Mouse (Mus musculus) kidney, postnatal 0 days (tissue): ENCODE measurements at regions not wholly inside any gene's neighbourhood (a gene's known extent, or its start where the extent isn't known, plus 50 kb on each side); places are given as distances from the start of the nearest gene placed in this dataset.

Experiments used
- ATAC-seq: fragments of 200-750 bp; cut with Nextera tagmentation; replicated peaks from 2 replicates; pipeline ENCODE4 v1.8.0; 2017; ENCODE audit warnings: low read depth, moderate number of reproducible peaks, moderate TSS enrichment, moderate library complexity; ENCODE audit not compliant: low FRiP score
- DNase-seq: peaks from one replicate; pipeline ENCODE4 v3.0.0-alpha.2; 2016; ENCODE audit warnings: low spot score
- H3K27ac ChIP-seq: fragments of 300-500 bp; sonication (generic); 2 replicates; pipeline ENCODE4 v1.5.1; 2014; ENCODE audit warnings: mild to moderate bottlenecking
- H3K27me3 ChIP-seq: fragments of 300-500 bp; sonication (generic); 2 replicates; pipeline ENCODE4 v1.6.1; 2014; ENCODE audit warnings: low read length, mixed read lengths; ENCODE audit not compliant: insufficient read depth
- H3K36me3 ChIP-seq: fragments of 300-500 bp; sonication (generic); 2 replicates; pipeline ENCODE4 v1.6.1; 2014; ENCODE audit warnings: low read length, mixed read lengths; ENCODE audit not compliant: insufficient read depth
- H3K4me1 ChIP-seq: fragments of 300-500 bp; sonication (generic); replicated peaks from 2 replicates; pipeline ENCODE4 v1.6.1; 2014; ENCODE audit warnings: antibody characterized with exemption, low read length, mixed read lengths; ENCODE audit not compliant: insufficient read depth
- H3K4me2 ChIP-seq: fragments of 300-500 bp; sonication (generic); 2 replicates; pipeline ENCODE4 v1.6.1; 2014; ENCODE audit warnings: mild to moderate bottlenecking, low read length, moderate library complexity, mixed read lengths
- H3K4me3 ChIP-seq: fragments of 300-500 bp; sonication (generic); replicated peaks from 2 replicates; pipeline ENCODE4 v1.5.1; 2014; ENCODE audit warnings: low read depth, low read length
- H3K9ac ChIP-seq: fragments of 300-500 bp; sonication (generic); 2 replicates; pipeline ENCODE4 v1.6.1; 2014; ENCODE audit warnings: low read depth, low read length
- H3K9me3 ChIP-seq: fragments of 300-500 bp; sonication (generic); replicated peaks from 2 replicates; pipeline ENCODE4 v1.6.1; 2016; ENCODE audit warnings: low read length, inconsistent platforms, mixed read lengths
- CTCF ChIP-seq: IDR thresholded peaks from 2 replicates; pipeline ENCODE4 v1.5.1; 2016; ENCODE audit warnings: antibody characterized with exemption, low read depth, mild to moderate bottlenecking, moderate library complexity
- WGBS: fragments of 180-500 bp; shearing (Covaris S2); extraction: QIAGEN DNeasy Blood & Tissue Kit; methylation state at CpG from one replicate; pipeline ENCODE4 v1.1.7; 2014; 5-methylcytosine and 5-hydroxymethylcytosine counted together

DNA sequence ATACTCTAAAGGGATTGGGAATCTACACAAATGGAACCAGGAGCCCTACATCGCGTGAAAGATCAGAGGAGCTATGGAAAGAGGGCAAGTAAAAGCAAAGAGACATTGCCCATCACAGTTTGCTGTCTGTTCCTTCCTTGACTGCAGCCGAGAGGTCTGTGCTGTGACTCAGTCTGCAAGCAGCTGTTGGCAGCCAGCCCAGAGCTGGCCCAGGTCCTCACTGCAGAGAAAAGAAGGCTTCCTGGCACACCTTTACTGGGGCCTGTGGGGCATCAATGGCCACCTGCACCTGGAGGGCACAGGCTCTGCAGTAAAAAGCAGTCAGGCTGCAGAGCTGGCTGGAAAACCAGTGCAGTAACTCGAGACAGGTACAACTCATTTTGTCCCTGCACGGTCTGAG lies 64.6 kb upstream of the Snap25 start:
- no peak overlapping the region for H3K4me3 ChIP-seq
- no peaks in the 10 kb centered on the region for H3K9me3 ChIP-seq
- H3K27me3 ChIP-seq = no peaks in the 10 kb centered on the region
- no peak overlapping the region for H3K27ac ChIP-seq
- no peak overlapping the region for H3K9ac ChIP-seq
- no peaks in the 10 kb centered on the region for H3K4me1 ChIP-seq
- H3K36me3 ChIP-seq = no peaks in the 10 kb centered on the region
- no peak overlapping the region for H3K4me2 ChIP-seq
- DNase-seq (no peak), ATAC-seq (no peak)
- WGBS = 69% methylated on average over 5 of the region's 5 CpGs
- no peak for TF ChIP-seq CTCF

DNA sequence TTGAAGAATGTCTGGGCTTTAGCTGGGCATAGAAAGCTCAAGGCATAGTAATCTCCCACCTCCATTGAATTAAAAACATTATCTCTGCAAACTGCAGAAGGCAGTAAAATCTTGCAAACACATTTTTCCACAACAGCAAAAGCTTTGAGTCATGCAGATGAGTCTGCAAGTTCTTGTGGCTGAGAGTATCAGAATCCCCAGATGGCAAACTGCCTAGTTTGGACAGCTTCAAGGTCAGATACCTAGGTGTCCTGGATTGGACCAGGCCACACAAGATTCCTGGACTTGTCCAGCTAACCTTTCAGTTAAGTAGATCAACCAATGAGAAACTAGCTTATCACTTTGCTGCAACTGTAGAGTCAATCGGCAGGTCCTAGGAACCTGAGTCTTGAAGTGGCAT lies 62.5 kb upstream of the Snap25 start:
- DNase-seq = no peak
- Histone ChIP-seq H3K9ac (no peak overlapping the region), H3K36me3 (no peaks in the 10 kb centered on the region), H3K4me2 (no peak overlapping the region), H3K9me3 (no peaks in the 10 kb centered on the region), H3K4me1 (no peaks in the 10 kb centered on the region), H3K4me3 (no peak overlapping the region), H3K27ac (no peak overlapping the region), H3K27me3 (no peaks in the 10 kb centered on the region)
- ATAC-seq = no peak
- 83% methylated on average over 1 of the region's 1 CpGs for WGBS
- TF ChIP-seq CTCF = no peak

DNA sequence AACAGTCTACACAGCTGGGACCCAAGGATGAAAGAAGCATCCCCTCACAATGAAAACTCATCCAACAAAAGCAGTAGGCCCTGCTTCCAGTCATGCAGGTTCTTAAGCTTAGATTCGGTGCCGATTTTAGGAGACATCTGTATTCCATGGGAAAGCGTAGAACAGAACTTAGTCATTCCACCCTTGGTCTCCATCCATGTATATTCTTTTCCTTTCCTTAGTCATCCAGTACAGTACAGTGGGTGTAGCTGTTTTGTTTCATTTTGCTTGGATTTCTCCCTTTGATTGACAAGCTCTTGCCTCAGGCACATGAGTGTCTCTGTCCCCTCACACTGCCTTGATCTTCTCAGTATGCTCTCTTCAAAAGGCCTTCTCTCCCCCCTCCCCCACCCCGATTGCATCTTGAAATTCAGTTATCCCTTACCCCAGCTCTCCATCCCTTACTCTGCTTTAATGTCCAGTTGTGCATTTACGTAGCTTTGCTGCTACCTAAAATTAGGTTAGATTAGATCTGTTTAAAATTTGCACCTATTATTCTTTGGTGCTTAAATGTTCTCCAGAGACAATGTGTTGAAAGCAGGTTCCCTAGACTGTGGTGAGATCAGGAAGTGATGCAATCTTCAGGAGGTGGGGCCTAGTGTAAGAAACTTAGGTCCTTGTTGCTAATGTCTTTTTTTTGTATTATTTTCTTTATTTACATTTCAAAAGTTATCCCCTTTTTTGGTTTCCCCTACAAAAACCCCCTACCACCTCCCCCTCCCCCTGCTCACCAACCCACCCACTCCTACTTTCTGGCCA lies 60.8 kb upstream of the Snap25 start:
- no peak overlapping the region for H3K27ac ChIP-seq
- 91% methylated on average over 5 of the region's 5 CpGs for WGBS
- H3K27me3 ChIP-seq = no peaks in the 10 kb centered on the region
- ATAC-seq (no peak), DNase-seq (no peak)
- H3K4me2 ChIP-seq = no peak overlapping the region
- no peaks in the 10 kb centered on the region for H3K9me3 ChIP-seq
- H3K9ac ChIP-seq = no peak overlapping the region
- TF ChIP-seq CTCF = no peak
- no peak overlapping the region for H3K4me3 ChIP-seq
- H3K36me3 ChIP-seq = no peaks in the 10 kb centered on the region
- no peaks in the 10 kb centered on the region for H3K4me1 ChIP-seq
